Mouse (Mus musculus): ENCODE results near the gene Gm21985. TPM values are rescaled to one million over a fixed set of nuclear protein-coding genes. Genes with fewer than 3 reads are reported as not detected.

The Gm21985 gene
- total RNA-seq, 2 experiments from 2014 or later, result 0.17 to 1.3 TPM

GRCm38 (mm10) chr2:112328069-112328777 is 62.1 kb downstream of the Gm21985 start:
- peak; percentile 60 for ATAC-seq (replicated peaks; ENCODE audit: poor library complexity)

- ATAC-seq (replicated peaks; ENCODE audit: poor library complexity), result peak; percentile 47
Measured at GRCm38 (mm10) chr2:112332051-112332898, 66.2 kb downstream of the Gm21985 start.

GRCm38 (mm10) chr2:112337211-112337610 is 71.1 kb downstream of the Gm21985 start:
- no peak for ATAC-seq (replicated peaks; ENCODE audit: poor library complexity)

- peak; percentile 80 for ATAC-seq (replicated peaks; ENCODE audit: poor library complexity)
Measured at GRCm38 (mm10) chr2:112339736-112340135, 73.6 kb downstream of the Gm21985 start.

DNA sequence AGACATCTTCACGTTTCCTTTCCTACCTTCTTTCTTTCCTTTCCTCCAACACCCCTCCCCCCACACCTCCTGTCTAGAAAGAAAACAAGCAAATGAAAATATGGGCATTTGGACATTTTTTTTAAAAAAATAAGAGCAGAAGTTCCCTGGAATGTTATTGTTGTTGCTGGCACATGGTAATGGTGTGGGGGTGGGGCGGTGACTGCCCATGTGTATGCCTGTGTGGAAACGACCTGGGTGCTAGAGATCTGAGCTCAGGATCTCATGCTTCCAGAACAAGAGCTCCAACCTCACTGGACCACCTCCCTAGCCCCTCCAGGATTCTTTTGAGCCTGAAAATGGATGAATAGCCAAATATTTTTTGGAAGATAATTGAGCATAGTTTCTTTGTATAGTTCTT is 75.0 kb downstream of the Gm21985 start:
- ATAC-seq (replicated peaks; ENCODE audit: poor library complexity), result no peak

DNA sequence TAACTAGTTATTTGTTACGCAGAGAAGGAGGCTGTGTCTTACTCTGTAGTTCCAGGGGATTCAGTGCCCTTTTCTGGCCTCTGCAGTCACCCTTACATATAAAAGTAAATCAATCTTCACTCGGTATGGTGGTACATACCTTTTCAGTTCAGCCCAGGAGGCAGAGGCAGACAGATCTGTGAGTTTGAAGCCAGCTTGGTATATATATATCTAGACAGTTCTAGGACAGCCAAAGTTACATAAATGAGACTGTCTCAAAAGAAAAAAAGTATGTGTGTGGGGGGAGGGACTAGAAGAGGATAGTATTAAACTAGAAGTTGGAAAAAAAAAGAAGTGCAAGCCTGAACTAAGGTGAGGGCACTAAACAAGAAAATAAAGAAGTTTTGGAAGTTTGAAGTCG is 82.1 kb downstream of the Gm21985 start:
- ATAC-seq (replicated peaks; ENCODE audit: poor library complexity), result no peak

- ATAC-seq (replicated peaks; ENCODE audit: poor library complexity), result no peak
Measured at GRCm38 (mm10) chr2:112353685-112354455, 87.8 kb downstream of the Gm21985 start.

DNA sequence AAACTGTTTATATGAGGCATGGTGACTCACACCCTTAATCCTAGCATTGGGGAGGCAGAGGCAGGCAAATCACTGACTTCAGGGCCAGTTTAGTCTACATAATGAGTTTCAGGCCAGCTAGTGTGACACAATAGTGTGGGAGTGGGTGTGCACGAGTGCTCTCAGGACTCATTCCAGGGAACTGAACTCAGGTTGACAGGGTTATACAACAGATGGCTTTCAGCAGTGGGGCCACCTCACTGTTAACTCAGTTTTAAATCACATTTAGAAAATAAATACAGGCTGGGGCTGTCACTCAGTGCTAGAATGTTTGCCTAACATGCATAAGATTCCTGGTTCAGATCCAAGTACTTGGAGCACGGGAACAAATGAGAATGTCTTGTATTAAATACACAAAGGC is 93.5 kb downstream of the Gm21985 start:
- ATAC-seq (replicated peaks; ENCODE audit: poor library complexity), result no peak

GRCm38 (mm10) chr2:112360012-112360780 is 94.1 kb downstream of the Gm21985 start:
- ATAC-seq (replicated peaks; ENCODE audit: poor library complexity), result no peak

- ATAC-seq (replicated peaks; ENCODE audit: poor library complexity), result no peak
Measured at GRCm38 (mm10) chr2:112360781-112361169, 94.7 kb downstream of the Gm21985 start.

GRCm38 (mm10) chr2:112367222-112367621 is 101.1 kb downstream of the Gm21985 start:
- peak; percentile 35 for ATAC-seq (replicated peaks; ENCODE audit: poor library complexity)

DNA sequence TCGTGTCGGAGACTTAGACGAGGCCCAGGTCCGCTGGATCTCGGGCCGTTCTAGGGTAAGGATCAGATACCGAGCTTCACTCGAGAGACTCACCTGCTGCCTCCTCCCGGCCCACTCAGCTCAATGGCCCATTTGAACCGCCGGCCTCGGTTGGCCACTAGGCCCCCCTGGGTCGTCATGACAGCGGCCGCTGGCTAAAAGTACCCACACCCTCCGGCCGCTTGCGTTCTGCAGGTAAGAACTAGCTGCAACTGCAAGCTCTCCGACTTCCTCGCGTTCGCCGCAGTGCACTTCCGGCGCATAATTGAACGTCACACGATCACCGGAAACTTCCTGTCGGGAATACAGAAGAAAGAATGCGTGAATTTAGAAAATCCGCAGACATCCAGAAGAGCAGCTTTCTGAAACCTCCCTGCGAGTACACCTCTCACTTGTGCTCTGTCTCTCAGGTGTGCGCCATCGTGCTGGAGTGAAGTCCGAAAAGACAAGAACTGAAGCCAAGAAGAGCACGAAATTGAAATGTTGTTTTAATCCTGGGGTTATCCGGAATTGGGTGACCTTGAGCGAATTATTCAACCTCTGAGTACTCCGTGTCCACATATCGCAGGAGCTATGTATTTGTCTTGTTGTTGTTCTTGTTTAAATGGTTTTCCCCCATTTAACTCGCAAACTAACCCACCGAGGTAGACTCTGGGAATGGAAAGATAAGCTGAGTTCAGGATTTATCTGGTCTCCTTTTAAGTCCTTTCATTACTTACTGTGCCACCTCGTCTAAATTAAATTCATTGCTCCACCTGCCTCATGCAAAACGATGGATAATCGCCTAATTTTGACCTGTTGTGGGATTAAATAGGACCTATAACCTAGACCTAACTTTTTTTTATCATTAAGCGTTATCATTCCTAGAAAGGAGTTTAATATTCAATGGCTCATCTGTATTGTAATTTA is 101.9 kb downstream of the Gm21985 start, which contains the start of gene Emc4:
Gene Emc4 (minus strand): TSS at position 302 of the 948 bp plus-strand sequence.
- peak; percentile 90 for ATAC-seq (replicated peaks; ENCODE audit: poor library complexity)

DNA sequence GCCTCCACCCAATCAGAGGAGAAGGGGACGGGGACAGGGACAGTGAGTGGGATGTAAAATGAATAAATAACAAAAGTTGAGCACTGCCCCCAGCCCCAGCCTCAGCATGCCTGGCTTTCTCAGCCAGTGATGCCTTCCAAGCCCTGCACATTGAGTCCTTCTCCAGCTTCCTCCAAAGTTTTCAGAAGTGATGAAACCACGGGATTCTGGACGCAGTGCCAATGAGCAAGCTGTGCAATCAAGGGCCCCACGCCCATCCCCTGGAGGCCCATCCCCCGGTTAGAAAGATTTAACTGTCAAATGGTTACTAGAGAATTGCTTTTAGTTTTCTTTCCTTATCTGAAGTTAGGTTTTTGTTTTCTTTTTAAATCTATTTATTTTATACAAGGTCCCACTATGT is 103.8 kb downstream of the Gm21985 start:
- no peak for ATAC-seq (replicated peaks; ENCODE audit: poor library complexity)

DNA sequence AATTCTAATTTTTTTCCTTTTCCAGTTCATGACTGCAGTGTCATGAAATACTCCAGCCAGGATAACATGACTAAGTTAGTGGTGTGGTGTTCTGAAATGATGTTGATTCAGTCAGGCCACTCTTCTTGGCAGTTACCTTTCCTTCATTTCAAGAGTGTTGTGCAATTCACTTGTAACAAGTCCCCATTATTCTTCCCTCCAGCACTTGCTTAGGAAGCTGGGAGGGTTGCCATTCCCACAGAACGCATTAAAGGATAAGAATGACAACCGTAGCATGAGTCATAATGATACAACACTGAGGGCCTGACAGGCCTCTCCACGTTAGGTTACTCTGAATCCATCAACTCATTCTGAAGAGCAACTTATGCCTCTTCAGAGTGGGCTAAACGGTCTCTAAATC is 107.0 kb downstream of the Gm21985 start:
- no peak for ATAC-seq (replicated peaks; ENCODE audit: poor library complexity)

- 0 out of 2 replicates have a peak, but pooled peaks have one; percentile 12 for ATAC-seq (replicated peaks; ENCODE audit: poor library complexity)
Measured at GRCm38 (mm10) chr2:112374610-112375009, 108.5 kb downstream of the Gm21985 start.

DNA sequence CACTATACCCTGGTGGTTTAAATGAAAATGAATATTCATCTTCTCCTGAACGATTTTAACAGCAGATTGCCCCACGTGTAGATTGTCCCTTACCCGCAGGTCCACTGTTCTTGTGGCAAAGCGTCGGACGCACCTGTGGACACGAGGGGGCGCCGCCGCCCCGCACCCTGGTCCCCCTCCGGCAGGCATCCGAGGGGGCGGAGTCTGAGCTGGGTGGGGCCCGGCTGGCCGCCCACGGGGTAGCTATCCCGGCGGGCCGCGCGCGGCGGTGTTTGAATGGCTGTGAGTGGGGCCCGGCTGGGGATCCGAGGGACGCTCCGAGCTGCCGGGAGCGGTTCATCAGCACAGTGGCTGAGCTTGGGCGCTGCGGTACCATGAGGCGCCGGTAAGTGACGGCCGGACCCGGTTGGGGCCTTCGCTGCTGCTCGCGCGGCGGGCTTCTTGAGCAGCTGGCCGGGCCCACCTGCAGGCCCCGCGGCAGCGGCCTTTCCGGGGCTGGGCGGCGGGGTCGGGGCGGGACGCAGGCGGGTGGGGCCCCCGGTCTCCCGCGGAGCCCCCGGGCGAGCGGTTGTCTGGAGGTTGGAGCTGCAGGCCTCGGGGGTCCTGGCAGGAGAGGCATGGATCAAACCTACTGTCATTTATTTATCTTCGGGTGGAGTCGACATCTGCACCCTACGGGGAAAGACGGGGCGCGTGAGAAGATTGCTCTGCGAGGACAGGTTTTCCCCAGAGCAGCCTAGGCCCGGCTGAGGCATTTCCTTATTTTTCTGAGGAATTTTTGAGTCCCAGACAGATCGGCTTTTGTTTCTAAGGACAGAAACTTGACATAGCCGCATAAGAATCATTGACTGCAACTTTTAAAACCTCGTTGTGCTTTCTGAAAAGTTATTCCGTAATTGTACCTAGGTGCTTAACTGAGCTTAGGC is 113.1 kb downstream of the Gm21985 start, which contains the start of gene Katnbl1:
Gene Katnbl1 (plus strand): TSS at position 239 of the 926 bp plus-strand sequence.
- peak; percentile 95 for ATAC-seq (replicated peaks; ENCODE audit: poor library complexity)

GRCm38 (mm10) chr2:112380131-112380530 is 114.0 kb downstream of the Gm21985 start:
- ATAC-seq (replicated peaks; ENCODE audit: poor library complexity), result no peak

- ATAC-seq (replicated peaks; ENCODE audit: poor library complexity), result no peak
Measured at GRCm38 (mm10) chr2:112381219-112381618, 115.1 kb downstream of the Gm21985 start.

Measured in megakaryocyte progenitor cell, adult 5-6 weeks (primary cell).